Mouse (Mus musculus) myocyte (in vitro differentiated cells): Measurements from ENCODE around the gene Pde7b. TPM values are rescaled to one million over a fixed set of nuclear protein-coding genes. Genes with fewer than 3 reads are reported as not detected.

Experiments
- H3K27me3 ChIP-seq: one replicate; pipeline ENCODE4 v1.6.1; 2011; ENCODE audit not compliant: control insufficient read depth, insufficient read depth, insufficient read length
- H3K36me3 ChIP-seq: one replicate; pipeline ENCODE4 v1.6.1; 2011; ENCODE audit not compliant: control insufficient read depth, insufficient read depth
- H3K4me2 ChIP-seq: one replicate; pipeline ENCODE4 v1.6.1; 2011; ENCODE audit warnings: low read depth, control low read depth
- H3K4me3 ChIP-seq: one replicate; pipeline ENCODE4 v1.5.1; 2011; ENCODE audit warnings: mild to moderate bottlenecking, control low read depth, moderate library complexity
- H3K79me2 ChIP-seq: one replicate; pipeline ENCODE4 v1.6.1; 2011; ENCODE audit not compliant: control insufficient read depth, insufficient read depth
- H3ac ChIP-seq: one replicate; pipeline ENCODE4 v1.6.1; 2011; ENCODE audit not compliant: control insufficient read depth, insufficient read length
- CEBPB ChIP-seq: IDR thresholded peaks from 2 replicates; pipeline ENCODE4 v1.6.1; 2011; ENCODE audit warnings: mild to moderate bottlenecking, moderate library complexity; ENCODE audit not compliant: poor library complexity, insufficient read depth, severe bottlenecking
- E2F4 ChIP-seq: IDR thresholded peaks from one replicate; pipeline ENCODE4 v1.6.1; 2011; ENCODE audit warnings: mild to moderate bottlenecking, control low read depth, moderate library complexity; ENCODE audit not compliant: insufficient read depth
- MAX ChIP-seq: IDR thresholded peaks from one replicate; pipeline ENCODE4 v1.6.1; 2011; ENCODE audit warnings: low read depth, mild to moderate bottlenecking, control low read depth
- MYOD1 ChIP-seq, 3 experiments: IDR thresholded peaks; one replicate each; pipeline ENCODE4 v1.6.1; 2011; ENCODE audit warnings: control low read depth in 2 of 3, low read depth in 2 of 3, mild to moderate bottlenecking in 2 of 3, moderate library complexity in 1 of 3; ENCODE audit not compliant: insufficient read length in 2 of 3, control insufficient read depth in 1 of 3
- MYOG ChIP-seq, 3 experiments: IDR thresholded peaks; one replicate each; pipeline ENCODE4 v1.6.1; 2011; ENCODE audit warnings: control low read depth in 2 of 3, low read depth in 2 of 3, mild to moderate bottlenecking in 2 of 3; ENCODE audit not compliant: insufficient read length in 2 of 3, control insufficient read depth in 1 of 3, insufficient read depth in 1 of 3
- POLR2A ChIP-seq: IDR thresholded peaks from one replicate; pipeline ENCODE4 v1.6.1; 2011; ENCODE audit warnings: low read depth, mild to moderate bottlenecking, control low read depth, moderate library complexity; ENCODE audit not compliant: insufficient read length
- POLR2AphosphoS2 ChIP-seq: IDR thresholded peaks from one replicate; pipeline ENCODE4 v1.6.1; 2011; ENCODE audit warnings: low read depth, control low read depth; ENCODE audit not compliant: insufficient read length
- REST ChIP-seq: IDR thresholded peaks from one replicate; pipeline ENCODE4 v1.6.1; 2011; ENCODE audit warnings: mild to moderate bottlenecking, control low read depth, moderate library complexity; ENCODE audit not compliant: insufficient read depth, insufficient read length
- SRF ChIP-seq: IDR thresholded peaks from one replicate; pipeline ENCODE4 v1.6.1; 2011; ENCODE audit warnings: low read depth; ENCODE audit not compliant: control insufficient read depth, insufficient read length
- TCF12 ChIP-seq: IDR thresholded peaks from one replicate; pipeline ENCODE4 v1.6.1; 2011; ENCODE audit warnings: mild to moderate bottlenecking, control low read depth; ENCODE audit not compliant: poor library complexity, insufficient read depth, severe bottlenecking
- TCF3 ChIP-seq: IDR thresholded peaks from one replicate; pipeline ENCODE4 v1.6.1; 2011; ENCODE audit warnings: low read depth, control low read depth; ENCODE audit not compliant: insufficient read length
- USF1 ChIP-seq: IDR thresholded peaks from one replicate; pipeline ENCODE4 v1.6.1; 2011; ENCODE audit warnings: low read depth, mild to moderate bottlenecking, control low read depth, moderate library complexity
- polyA plus RNA-seq: library from polyadenylated mRNA; unstranded; fragments of >200 nt; fragmentation: generic; extraction: Trizol; gene quantifications from one replicate; pipeline ENCODE4 v1.2.1, GENCODE M21; 2012; ENCODE audit warnings: missing spikeins

Pde7b gene
- polyA plus RNA-seq, 1 experiment, result 0.16 TPM

DNA sequence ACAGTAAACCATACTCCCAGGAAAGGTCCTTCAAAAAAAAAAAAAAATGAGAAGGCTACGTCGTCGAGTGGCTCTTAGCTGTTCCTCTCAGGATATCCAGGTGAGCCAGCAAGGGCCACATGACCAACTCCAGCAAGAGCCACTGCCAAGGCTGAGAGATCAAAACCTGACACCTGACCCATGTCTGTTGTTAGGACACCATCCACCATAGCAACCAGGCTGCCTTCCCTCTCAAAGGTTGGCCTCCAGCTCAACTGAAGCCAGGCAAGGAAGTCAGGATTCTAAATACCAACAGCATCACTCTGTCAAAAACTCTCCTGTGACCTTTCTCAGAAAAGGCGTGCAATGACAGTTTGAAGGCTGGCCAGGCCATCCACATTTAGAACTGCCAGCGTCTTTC, 211.4 kb downstream of the Pde7b start:
- Histone ChIP-seq H3ac (no peak overlapping the region), H3K4me3 (no peak overlapping the region), H3K36me3 (no peaks in the 10 kb centered on the region), H3K79me2 (no peaks in the 10 kb centered on the region), H3K4me2 (no peak overlapping the region), H3K27me3 (no peaks in the 10 kb centered on the region)
- TF ChIP-seq TCF12, result no peak

- H3ac ChIP-seq, result no peak overlapping the region
- no peak overlapping the region for H3K4me3 ChIP-seq
- H3K27me3 ChIP-seq, result no peaks in the 10 kb centered on the region
- no peak overlapping the region for H3K4me2 ChIP-seq
- H3K36me3 ChIP-seq, result no peaks in the 10 kb centered on the region
- TF ChIP-seq POLR2AphosphoS2, result no peak
- TF ChIP-seq TCF3, result no peak
- no peak for TF ChIP-seq MYOG (IDR thresholded peaks at IDR 0.05; ENCODE audit: control insufficient read depth in 1 of 3, insufficient read depth in 1 of 3, insufficient read length in 2 of 3, low read depth in 2 of 3)
- no peak for TF ChIP-seq SRF
- no peak for TF ChIP-seq CEBPB
- no peak for TF ChIP-seq MYOD1 (IDR thresholded peaks at IDR 0.05; ENCODE audit: control insufficient read depth in 1 of 3, insufficient read length in 2 of 3, low read depth in 2 of 3)
- no peak for TF ChIP-seq TCF12
- TF ChIP-seq POLR2A, result no peak
- no peak for TF ChIP-seq USF1
- no peak for TF ChIP-seq E2F4
- TF ChIP-seq REST, result no peak
- H3K79me2 ChIP-seq, result no peaks in the 10 kb centered on the region
Observed at GRCm38 (mm10) chr10:20509819-20510218, 215.1 kb downstream of the Pde7b start.

DNA sequence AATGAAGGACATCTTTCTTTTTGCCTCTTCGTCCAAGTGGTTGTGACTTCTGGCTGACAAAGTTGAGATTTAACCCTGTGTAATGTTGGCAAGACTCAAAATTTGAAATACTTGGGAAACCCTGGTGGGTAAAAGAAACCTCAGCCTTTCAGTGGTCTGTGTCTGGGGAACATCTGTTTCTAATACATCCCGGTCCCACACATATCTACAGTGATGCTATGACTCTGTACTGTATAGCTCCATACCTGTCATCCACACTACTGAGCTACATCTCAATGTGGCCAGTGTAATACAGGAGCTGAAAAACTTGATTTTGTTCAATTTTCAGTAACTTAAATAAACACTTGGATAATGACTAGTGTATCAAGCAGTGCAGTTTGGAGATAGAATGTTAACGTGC, 216.4 kb downstream of the Pde7b start:
- H3K27me3 ChIP-seq, result no peaks in the 10 kb centered on the region
- no peaks in the 10 kb centered on the region for H3K36me3 ChIP-seq
- no peak overlapping the region for H3ac ChIP-seq
- no peaks in the 10 kb centered on the region for H3K79me2 ChIP-seq
- TF ChIP-seq MYOG (IDR thresholded peaks at IDR 0.05; ENCODE audit: control insufficient read depth in 1 of 3, insufficient read depth in 1 of 3, insufficient read length in 2 of 3, low read depth in 2 of 3) (no peak), E2F4 (no peak), CEBPB (no peak), TCF12 (no peak), MAX (no peak), TCF3 (no peak), POLR2AphosphoS2 (no peak), MYOD1 (IDR thresholded peaks at IDR 0.05; ENCODE audit: control insufficient read depth in 1 of 3, insufficient read length in 2 of 3, low read depth in 2 of 3) (no peak), POLR2A (no peak), USF1 (no peak), REST (no peak), SRF (no peak)
- H3K4me3 ChIP-seq, result no peak overlapping the region
- H3K4me2 ChIP-seq, result no peak overlapping the region

DNA sequence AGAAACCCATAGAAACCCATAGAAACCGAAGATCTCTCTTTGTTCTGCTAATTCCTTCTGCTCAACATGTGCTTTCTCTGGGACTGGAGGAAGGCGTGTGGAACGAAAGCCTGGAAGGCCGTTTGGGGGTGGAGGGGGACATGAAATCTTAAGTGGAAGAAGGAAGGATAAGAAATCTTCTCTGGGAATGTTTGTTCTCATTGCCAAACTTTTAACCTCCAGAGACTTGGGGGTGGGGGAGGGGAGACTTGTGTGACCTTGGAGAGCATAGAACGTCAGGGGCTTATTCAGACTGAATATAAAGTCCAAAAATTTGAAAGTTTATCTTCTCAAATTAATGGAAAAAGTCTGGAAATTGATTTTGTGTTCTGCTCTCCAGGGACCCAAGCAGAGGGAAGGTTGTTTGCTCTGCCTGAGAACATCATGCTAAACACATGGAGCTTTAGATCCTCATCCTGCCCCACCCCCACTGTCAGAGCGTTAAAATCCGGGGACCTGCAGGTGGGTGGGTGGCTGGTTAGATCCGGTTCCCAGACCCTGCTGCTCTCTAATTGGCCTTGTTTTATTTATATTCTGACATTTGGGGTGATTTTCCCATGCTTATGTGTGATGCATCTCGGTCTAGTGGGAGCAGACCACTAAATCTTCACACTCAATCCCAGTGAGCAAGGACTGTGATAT, 217.0 kb downstream of the Pde7b start:
- Histone ChIP-seq H3K79me2 (no peaks in the 10 kb centered on the region), H3ac (no peak overlapping the region), H3K4me3 (no peak overlapping the region), H3K36me3 (no peaks in the 10 kb centered on the region), H3K4me2 (no peak overlapping the region), H3K27me3 (no peaks in the 10 kb centered on the region)
- TF ChIP-seq REST, result no peak
- TF ChIP-seq MYOG (IDR thresholded peaks at IDR 0.05; ENCODE audit: control insufficient read depth in 1 of 3, insufficient read depth in 1 of 3, insufficient read length in 2 of 3, low read depth in 2 of 3), result no peak

DNA sequence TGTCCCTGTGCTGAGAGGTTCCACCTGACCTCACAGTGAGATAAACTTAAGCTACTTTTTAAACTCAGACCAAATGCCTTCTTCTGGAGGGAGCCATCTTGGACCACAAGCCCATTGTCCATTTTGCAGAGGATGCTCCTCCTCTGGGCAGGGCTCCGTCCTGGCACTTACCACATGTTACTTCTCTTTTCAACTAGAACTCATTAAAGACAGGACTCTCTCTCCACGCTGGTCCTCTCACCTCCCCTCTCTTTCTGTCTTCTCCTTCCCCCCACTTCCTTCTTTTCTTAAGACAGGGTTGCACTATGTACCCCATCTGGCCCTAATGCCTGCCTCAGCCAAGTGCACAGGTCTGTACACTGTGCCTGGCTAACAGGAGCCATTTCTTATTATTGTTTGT, 217.8 kb downstream of the Pde7b start:
- Histone ChIP-seq H3K79me2 (no peaks in the 10 kb centered on the region), H3K4me3 (no peak overlapping the region), H3K4me2 (no peak overlapping the region), H3K27me3 (no peaks in the 10 kb centered on the region), H3ac (no peak overlapping the region), H3K36me3 (no peaks in the 10 kb centered on the region)
- TF ChIP-seq POLR2A, result no peak
- TF ChIP-seq MYOG (IDR thresholded peaks at IDR 0.05; ENCODE audit: control insufficient read depth in 1 of 3, insufficient read depth in 1 of 3, insufficient read length in 2 of 3, low read depth in 2 of 3), result no peak
- no peak for TF ChIP-seq REST
- TF ChIP-seq TCF12, result no peak
- TF ChIP-seq TCF3, result no peak
- TF ChIP-seq USF1, result no peak
- no peak for TF ChIP-seq SRF
- TF ChIP-seq CEBPB, result no peak
- no peak for TF ChIP-seq E2F4
- TF ChIP-seq MAX, result no peak
- no peak for TF ChIP-seq MYOD1 (IDR thresholded peaks at IDR 0.05; ENCODE audit: control insufficient read depth in 1 of 3, insufficient read length in 2 of 3, low read depth in 2 of 3)
- no peak for TF ChIP-seq POLR2AphosphoS2
